18 mouse cellular contexts compared by ENCODE assay signal in the genomic region with DNA sequence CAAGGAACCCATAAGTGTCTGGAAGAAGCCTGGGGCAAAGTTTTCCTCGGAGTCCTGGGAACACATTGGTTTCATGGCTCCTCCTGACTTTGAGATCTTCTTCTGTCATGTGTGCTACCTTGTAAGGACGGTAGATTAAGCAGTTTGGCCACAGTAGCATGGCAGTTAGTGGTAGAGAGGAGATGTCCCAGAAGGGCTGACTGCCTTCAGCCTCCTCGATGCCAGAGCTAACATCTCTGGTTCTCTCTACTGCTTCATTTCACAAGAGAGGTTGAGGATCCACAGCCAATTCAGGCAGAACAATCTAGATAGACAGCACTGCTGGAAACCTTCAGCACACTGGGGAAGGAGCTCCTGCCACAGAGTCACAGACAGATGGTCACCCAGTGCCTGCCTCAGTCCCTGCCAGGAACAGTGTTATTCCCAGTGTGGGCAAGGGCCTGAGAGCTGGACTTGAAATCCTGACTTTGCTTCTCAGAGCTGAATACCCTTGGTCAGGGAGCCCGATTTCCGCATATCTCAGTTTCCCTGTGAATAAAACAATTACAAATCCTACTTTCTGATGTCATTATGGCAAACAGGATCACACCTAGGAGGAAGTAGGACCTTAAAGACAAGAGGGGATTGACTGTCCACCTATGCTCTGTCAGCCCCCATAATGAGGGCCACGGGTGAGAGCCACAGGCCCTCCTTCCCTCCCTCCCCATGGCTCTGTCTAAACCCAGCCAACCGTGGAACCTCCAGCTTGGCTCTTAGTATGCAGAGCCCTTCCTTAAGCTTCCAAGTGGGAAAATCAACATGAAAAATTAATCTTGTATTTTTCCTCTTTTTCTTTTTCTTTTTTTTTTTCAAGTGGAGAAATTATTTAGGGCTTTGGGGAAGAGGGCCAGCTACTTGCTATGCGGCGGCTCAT.
DNase-seq lines count a peak whose midpoint lies in the region; ATAC-seq and TF ChIP-seq lines count a peak whose summit lies in the region.
"Had no signal": no experiment of that assay in that cellular context is flagged by ENCODE, and none has a peak within 500 bp of the region (broad histone marks: within the 10 kb centered on the region; RNA-seq: fewer than 3 reads in every experiment).

No protein-coding gene starts in this region.

- peak; percentile 91 for ATAC-seq in hindbrain, embryonic 16.5 days
- ATAC-seq: intestine, postnatal 0 days; liver, postnatal 0 days had no signal

- H3K4me2 ChIP-seq in hindbrain, embryonic 16.5 days (ENCODE audit: low read length) = no peak overlapping the region
- H3K4me2 ChIP-seq: forebrain, embryonic 12.5 days; heart, embryonic 13.5 days had no signal

- H3K27ac ChIP-seq in hindbrain, embryonic 16.5 days (ENCODE audit: low read depth, low read length) = no peak overlapping the region
- H3K27ac ChIP-seq in hindbrain, embryonic 10.5 days = no peak overlapping the region
- no peak overlapping the region for H3K27ac ChIP-seq in gastrocnemius, adult 2 months
- H3K27ac ChIP-seq: forebrain, embryonic 12.5 days; heart, embryonic 13.5 days had no signal

- intact Hi-C loops in gastrocnemius, adult 2 months (cut with DNase I) = no loop called here

- DNase-seq in hindbrain, embryonic 10.5 days (ENCODE audit: low spot score) = no peak
- peak; percentile 18 for DNase-seq in testis, postnatal 10 days (ENCODE audit: low spot score)
- no peak for DNase-seq in testis, postnatal 14 days (ENCODE audit: low spot score)
- DNase-seq in cerebellum, postnatal 10 days = peak; percentile 94 to 97
- no peak for DNase-seq in gastrocnemius, adult 2 months
- DNase-seq in urinary bladder, postnatal 36 days (ENCODE audit: low spot score in 2 of 2) = no peak
- DNase-seq: adrenal gland, postnatal 14 days; B cell, adult 2 months; heart, postnatal 4 days; liver; liver, postnatal 0 days; lung, postnatal 14 days; spleen, adult 18-20 months; thymus, postnatal 25 days had no signal

- TF ChIP-seq CTCF in gastrocnemius, adult 2 months (IDR thresholded peaks at IDR 0.05) = no peak

- no peaks in the 10 kb centered on the region for H3K36me3 ChIP-seq in hindbrain, embryonic 16.5 days (ENCODE audit: control insufficient read depth, insufficient read depth, low read length)
- H3K36me3 ChIP-seq in hindbrain, embryonic 10.5 days = no peaks in the 10 kb centered on the region
- H3K36me3 ChIP-seq: forebrain, embryonic 12.5 days; heart, embryonic 13.5 days had no signal

- no peaks in the 10 kb centered on the region for H3K9me3 ChIP-seq in hindbrain, embryonic 16.5 days (ENCODE audit: control insufficient read depth, low read length)
- no peaks in the 10 kb centered on the region for H3K9me3 ChIP-seq in hindbrain, embryonic 10.5 days
- H3K9me3 ChIP-seq: forebrain, embryonic 12.5 days; heart, embryonic 13.5 days had no signal

- WGBS in hindbrain, embryonic 16.5 days = 63% methylated on average over 9 of the region's 9 CpGs
- WGBS in hindbrain, embryonic 10.5 days = 72% methylated on average over 9 of the region's 9 CpGs

- H3K4me1 ChIP-seq in hindbrain, embryonic 16.5 days (ENCODE audit: control insufficient read depth, insufficient read depth, low read depth, low read length) = peaks cover 2% of the 10 kb centered on the region; the same call in 1 of the 2 replicates
- peaks cover 7% of the 10 kb centered on the region for H3K4me1 ChIP-seq in hindbrain, embryonic 10.5 days (replicated peaks)
- H3K4me1 ChIP-seq: heart, embryonic 13.5 days had no signal

- H3K9ac ChIP-seq in hindbrain, embryonic 16.5 days (ENCODE audit: low read depth, low read length) = no peak overlapping the region
- H3K9ac ChIP-seq: forebrain, embryonic 12.5 days; heart, embryonic 13.5 days; liver, postnatal 0 days had no signal

- no peak overlapping the region for H3K4me3 ChIP-seq in hindbrain, embryonic 16.5 days (ENCODE audit: low read length)
- no peak overlapping the region for H3K4me3 ChIP-seq in hindbrain, embryonic 10.5 days
- H3K4me3 ChIP-seq in gastrocnemius, adult 2 months = no peak overlapping the region
- H3K4me3 ChIP-seq: forebrain, embryonic 12.5 days; heart, embryonic 13.5 days had no signal

- no peaks in the 10 kb centered on the region for H3K27me3 ChIP-seq in hindbrain, embryonic 16.5 days (replicated peaks; ENCODE audit: control insufficient read depth, insufficient read depth, low read length)
- H3K27me3 ChIP-seq in hindbrain, embryonic 10.5 days (ENCODE audit: insufficient read depth, poor library complexity, severe bottlenecking) = no peaks in the 10 kb centered on the region
- H3K27me3 ChIP-seq: forebrain, embryonic 12.5 days had no signal

Comparison
In these comparisons a context has a peak if more than half of its experiments do, and no peak if none do; other contexts are left out.
1. DNase-seq: peak in testis, postnatal 10 days (single experiment) and cerebellum, postnatal 10 days (2 of 2); none in hindbrain, embryonic 10.5 days (single experiment), testis, postnatal 14 days (single experiment), gastrocnemius, adult 2 months (single experiment) and urinary bladder, postnatal 36 days (0 of 2).